Mouse (Mus musculus): ENCODE measurements around the gene Stat3. TPM values are rescaled to one million over a fixed set of nuclear protein-coding genes. Genes with fewer than 3 reads are reported as not detected.

The Stat3 gene
- polyA plus RNA-seq, 1 experiment from 2014 or later = 40.0 TPM

- ATAC-seq (ENCODE audit: low FRiP score, low TSS enrichment) = no peak
- H3K4me2 ChIP-seq (replicated peaks; ENCODE audit: low read depth, low read length) = peak overlapping the region; percentile 51
- H3K9ac ChIP-seq (ENCODE audit: low read depth, low read length) = no peak overlapping the region
- no peaks in the 10 kb centered on the region for H3K9me3 ChIP-seq (ENCODE audit: control insufficient read depth, low read length)
- no peaks in the 10 kb centered on the region for H3K36me3 ChIP-seq (ENCODE audit: control insufficient read depth, insufficient read depth, low read length)
- no peak overlapping the region for H3K27ac ChIP-seq (ENCODE audit: low read depth, low read length)
- H3K4me1 ChIP-seq (ENCODE audit: control insufficient read depth, insufficient read depth, low read length) = no peaks in the 10 kb centered on the region
- WGBS = 89% methylated on average over 5 of the region's 5 CpGs
- peak overlapping the region; percentile 49; the same call in 1 of the 2 replicates for H3K4me3 ChIP-seq (ENCODE audit: low read length)
- peaks cover 35% of the 10 kb centered on the region for H3K27me3 ChIP-seq (ENCODE audit: control insufficient read depth, insufficient read depth, low read length)
Measured at GRCm38 (mm10) chr11:100967881-100968420, 28.6 kb upstream of the Stat3 start.

DNA sequence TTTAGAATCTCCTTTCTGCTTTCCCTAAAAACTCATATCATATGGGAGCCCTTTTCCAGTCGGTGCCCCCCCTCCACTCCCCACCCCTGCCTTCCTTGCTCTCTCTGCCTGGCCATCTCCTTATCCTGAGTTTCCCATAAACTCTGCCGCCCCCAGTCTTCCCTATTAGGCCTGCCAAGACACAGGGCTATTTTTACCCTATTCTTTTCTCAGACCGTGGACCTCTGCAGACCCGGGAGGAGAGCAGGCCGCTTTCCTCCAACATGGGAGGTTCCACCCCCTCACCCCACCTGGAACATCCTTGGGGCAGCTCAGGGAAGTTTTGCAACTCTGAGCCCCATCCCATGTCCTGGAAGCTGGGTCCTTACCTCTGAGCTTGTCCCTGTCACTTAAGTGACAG is 28.0 kb upstream of the Stat3 start:
- no peak for ATAC-seq (ENCODE audit: low FRiP score, low TSS enrichment)
- no peak overlapping the region for H3K9ac ChIP-seq (ENCODE audit: low read depth, low read length)
- H3K4me3 ChIP-seq (ENCODE audit: low read length) = no peak overlapping the region
- no peaks in the 10 kb centered on the region for H3K36me3 ChIP-seq (ENCODE audit: control insufficient read depth, insufficient read depth, low read length)
- H3K4me1 ChIP-seq (ENCODE audit: control insufficient read depth, insufficient read depth, low read length) = 0 out of 2 replicates have a peak, but pooled peaks cover 4% of the 10 kb centered on the region
- H3K27me3 ChIP-seq (ENCODE audit: control insufficient read depth, insufficient read depth, low read length) = peaks cover 33% of the 10 kb centered on the region
- no peaks in the 10 kb centered on the region for H3K9me3 ChIP-seq (ENCODE audit: control insufficient read depth, low read length)
- WGBS = 74% methylated on average over 5 of the region's 5 CpGs
- 0 out of 2 replicates have a peak overlapping the region, but pooled peaks have one; percentile 51 for H3K4me2 ChIP-seq (replicated peaks; ENCODE audit: low read depth, low read length)
- no peak overlapping the region for H3K27ac ChIP-seq (ENCODE audit: low read depth, low read length)

GRCm38 (mm10) chr11:100965760-100966159 is 26.4 kb upstream of the Stat3 start:
- no peak for ATAC-seq (ENCODE audit: low FRiP score, low TSS enrichment)
- Histone ChIP-seq H3K9ac (ENCODE audit: low read depth, low read length) (no peak overlapping the region), H3K36me3 (ENCODE audit: control insufficient read depth, insufficient read depth, low read length) (no peaks in the 10 kb centered on the region), H3K4me1 (ENCODE audit: control insufficient read depth, insufficient read depth, low read length) (0 out of 2 replicates have a peak, but pooled peaks cover 4% of the 10 kb centered on the region), H3K4me2 (replicated peaks; ENCODE audit: low read depth, low read length) (no peak overlapping the region), H3K27me3 (ENCODE audit: control insufficient read depth, insufficient read depth, low read length) (peaks cover 24% of the 10 kb centered on the region), H3K27ac (ENCODE audit: low read depth, low read length) (no peak overlapping the region), H3K4me3 (ENCODE audit: low read length) (no peak overlapping the region), H3K9me3 (ENCODE audit: control insufficient read depth, low read length) (no peaks in the 10 kb centered on the region)
- WGBS = 71% methylated on average over 6 of the region's 6 CpGs

GRCm38 (mm10) chr11:100964901-100965542 is 25.7 kb upstream of the Stat3 start:
- no peaks in the 10 kb centered on the region for H3K36me3 ChIP-seq (ENCODE audit: control insufficient read depth, insufficient read depth, low read length)
- ATAC-seq (ENCODE audit: low FRiP score, low TSS enrichment) = no peak
- H3K4me2 ChIP-seq (replicated peaks; ENCODE audit: low read depth, low read length) = no peak overlapping the region
- H3K27ac ChIP-seq (ENCODE audit: low read depth, low read length) = no peak overlapping the region
- H3K4me3 ChIP-seq (ENCODE audit: low read length) = no peak overlapping the region
- no peaks in the 10 kb centered on the region for H3K9me3 ChIP-seq (ENCODE audit: control insufficient read depth, low read length)
- peaks cover 18% of the 10 kb centered on the region for H3K27me3 ChIP-seq (ENCODE audit: control insufficient read depth, insufficient read depth, low read length)
- 89% methylated on average over 6 of the region's 6 CpGs for WGBS
- 0 out of 2 replicates have a peak, but pooled peaks cover 4% of the 10 kb centered on the region for H3K4me1 ChIP-seq (ENCODE audit: control insufficient read depth, insufficient read depth, low read length)
- H3K9ac ChIP-seq (ENCODE audit: low read depth, low read length) = no peak overlapping the region

DNA sequence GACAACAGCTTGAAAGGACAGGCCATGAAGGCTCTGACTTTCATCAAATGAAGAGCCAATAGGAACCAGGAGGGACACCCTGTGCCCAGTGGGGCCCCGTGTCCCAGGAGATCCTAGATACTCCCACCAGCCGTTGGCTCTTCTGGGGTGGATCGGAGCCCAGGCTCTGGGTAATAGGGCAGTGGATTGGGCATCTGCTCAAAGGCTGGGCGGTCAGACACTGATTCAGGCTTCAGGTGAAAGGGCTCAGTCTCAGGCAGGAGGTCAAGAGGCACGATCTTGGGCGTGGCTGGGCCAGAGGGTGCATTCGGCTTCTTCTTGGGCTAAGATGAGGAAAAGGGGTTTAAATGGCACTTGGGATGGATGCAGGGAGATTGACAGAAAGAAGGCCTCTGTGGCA is 24.8 kb upstream of the Stat3 start:
- no peak for ATAC-seq (ENCODE audit: low FRiP score, low TSS enrichment)
- H3K4me3 ChIP-seq (ENCODE audit: low read length) = no peak overlapping the region
- H3K27ac ChIP-seq (ENCODE audit: low read depth, low read length) = no peak overlapping the region
- peaks cover 13% of the 10 kb centered on the region for H3K27me3 ChIP-seq (ENCODE audit: control insufficient read depth, insufficient read depth, low read length)
- no peak overlapping the region for H3K4me2 ChIP-seq (replicated peaks; ENCODE audit: low read depth, low read length)
- H3K9ac ChIP-seq (ENCODE audit: low read depth, low read length) = no peak overlapping the region
- WGBS = 91% methylated on average over 7 of the region's 7 CpGs
- peaks cover 11% of the 10 kb centered on the region; the same call in 1 of the 2 replicates for H3K4me1 ChIP-seq (ENCODE audit: control insufficient read depth, insufficient read depth, low read length)
- H3K36me3 ChIP-seq (ENCODE audit: control insufficient read depth, insufficient read depth, low read length) = no peaks in the 10 kb centered on the region
- H3K9me3 ChIP-seq (ENCODE audit: control insufficient read depth, low read length) = no peaks in the 10 kb centered on the region

DNA sequence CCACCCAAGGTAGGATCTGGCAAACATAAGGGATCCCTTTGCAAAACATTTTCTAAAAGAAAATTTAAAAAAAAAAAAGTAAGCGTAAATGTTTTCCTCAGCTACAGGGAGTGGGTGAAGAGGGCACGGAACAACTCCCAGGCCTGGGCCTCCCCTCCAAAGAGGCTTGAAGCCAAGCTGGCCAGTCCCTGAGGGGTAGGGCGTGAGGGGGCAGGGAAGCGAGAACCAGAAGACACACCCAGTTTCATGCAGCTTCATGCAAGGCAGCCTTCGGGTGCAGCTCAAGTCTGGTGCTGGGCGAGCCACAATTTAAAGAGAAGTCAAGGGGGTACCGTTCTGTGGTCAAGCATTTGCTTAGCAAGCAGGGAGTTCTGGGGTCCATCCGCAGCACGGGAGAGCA is 24.3 kb upstream of the Stat3 start:
- ATAC-seq (ENCODE audit: low FRiP score, low TSS enrichment) = no peak
- Histone ChIP-seq H3K27ac (ENCODE audit: low read depth, low read length) (no peak overlapping the region), H3K36me3 (ENCODE audit: control insufficient read depth, insufficient read depth, low read length) (peaks cover 4% of the 10 kb centered on the region; the same call in 1 of the 2 replicates), H3K9ac (ENCODE audit: low read depth, low read length) (no peak overlapping the region), H3K4me3 (ENCODE audit: low read length) (no peak overlapping the region), H3K9me3 (ENCODE audit: control insufficient read depth, low read length) (no peaks in the 10 kb centered on the region), H3K4me1 (ENCODE audit: control insufficient read depth, insufficient read depth, low read length) (peaks cover 16% of the 10 kb centered on the region; the same call in 1 of the 2 replicates), H3K27me3 (ENCODE audit: control insufficient read depth, insufficient read depth, low read length) (peaks cover 14% of the 10 kb centered on the region), H3K4me2 (replicated peaks; ENCODE audit: low read depth, low read length) (no peak overlapping the region)
- WGBS = 80% methylated on average over 9 of the region's 9 CpGs

DNA sequence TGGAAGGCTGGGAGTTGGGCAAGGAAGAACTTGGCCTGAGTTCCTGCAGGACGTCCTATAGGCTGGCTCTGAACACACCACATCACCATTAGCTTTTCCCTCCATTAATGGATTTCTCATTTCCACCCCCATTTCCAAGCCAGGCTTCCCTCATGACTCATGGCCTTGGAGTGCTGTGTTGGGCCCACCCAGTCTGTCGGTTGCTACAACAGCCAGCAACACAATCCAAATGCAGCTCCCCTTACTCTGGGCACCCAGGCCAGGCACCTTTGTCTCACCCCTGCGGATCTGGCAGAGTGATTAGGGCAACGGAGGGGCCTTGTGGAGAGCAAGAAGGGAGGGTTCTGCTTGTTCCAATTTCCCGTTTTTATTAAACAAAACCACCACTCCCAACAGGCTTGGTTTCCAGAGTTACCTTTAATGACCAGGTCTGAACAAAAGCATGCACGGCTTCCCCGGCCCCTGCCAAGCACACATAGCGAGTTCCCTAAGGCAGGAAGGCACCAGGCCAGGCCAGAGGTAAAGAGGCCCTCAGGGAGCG is 23.1 kb upstream of the Stat3 start:
- H3K27me3 ChIP-seq (ENCODE audit: control insufficient read depth, insufficient read depth, low read length) = peaks cover 19% of the 10 kb centered on the region
- no peak overlapping the region for H3K9ac ChIP-seq (ENCODE audit: low read depth, low read length)
- H3K36me3 ChIP-seq (ENCODE audit: control insufficient read depth, insufficient read depth, low read length) = peaks cover 4% of the 10 kb centered on the region; the same call in 1 of the 2 replicates
- H3K4me1 ChIP-seq (ENCODE audit: control insufficient read depth, insufficient read depth, low read length) = peaks cover 19% of the 10 kb centered on the region; the same call in 1 of the 2 replicates
- H3K4me2 ChIP-seq (replicated peaks; ENCODE audit: low read depth, low read length) = no peak overlapping the region
- no peaks in the 10 kb centered on the region for H3K9me3 ChIP-seq (ENCODE audit: control insufficient read depth, low read length)
- H3K4me3 ChIP-seq (ENCODE audit: low read length) = no peak overlapping the region
- peak overlapping the region; percentile 32; the same call in 1 of the 2 replicates for H3K27ac ChIP-seq (ENCODE audit: low read depth, low read length)
- ATAC-seq (ENCODE audit: low FRiP score, low TSS enrichment) = no peak
- WGBS = 67% methylated on average over 9 of the region's 9 CpGs

- 11% methylated on average over 6 of the region's 6 CpGs for WGBS
- H3K4me2 ChIP-seq (replicated peaks; ENCODE audit: low read depth, low read length) = 0 out of 2 replicates have a peak overlapping the region, but pooled peaks have one; percentile 21
- peaks cover 19% of the 10 kb centered on the region for H3K27me3 ChIP-seq (ENCODE audit: control insufficient read depth, insufficient read depth, low read length)
Measured at GRCm38 (mm10) chr11:100960540-100960939, 21.2 kb upstream of the Stat3 start.

DNA sequence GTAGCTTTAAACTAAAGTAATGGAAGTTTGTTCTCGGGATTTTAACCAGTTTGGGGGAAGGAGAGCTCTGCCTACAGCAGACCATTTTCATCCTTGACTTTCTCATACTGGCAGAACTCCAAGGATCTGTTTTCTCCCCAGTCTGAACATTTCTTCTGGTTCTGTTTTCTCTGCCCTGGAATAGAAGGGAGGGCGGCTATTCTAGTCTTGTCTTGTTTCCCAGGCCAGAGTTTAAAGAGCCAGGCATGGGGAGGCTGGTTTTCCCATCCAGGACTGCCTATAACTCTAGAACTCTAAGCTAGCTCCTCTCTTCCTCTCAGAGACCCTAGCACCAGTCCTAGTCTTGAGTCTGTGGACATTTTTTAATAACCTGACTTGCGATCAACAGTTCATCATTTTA is 20.5 kb upstream of the Stat3 start:
- Histone ChIP-seq H3K9me3 (ENCODE audit: control insufficient read depth, low read length) (no peaks in the 10 kb centered on the region), H3K27me3 (ENCODE audit: control insufficient read depth, insufficient read depth, low read length) (peaks cover 19% of the 10 kb centered on the region), H3K27ac (ENCODE audit: low read depth, low read length) (no peak overlapping the region), H3K4me3 (ENCODE audit: low read length) (no peak overlapping the region), H3K36me3 (ENCODE audit: control insufficient read depth, insufficient read depth, low read length) (peaks cover 4% of the 10 kb centered on the region; the same call in 1 of the 2 replicates), H3K4me1 (ENCODE audit: control insufficient read depth, insufficient read depth, low read length) (peaks cover 19% of the 10 kb centered on the region; the same call in 1 of the 2 replicates), H3K9ac (ENCODE audit: low read depth, low read length) (no peak overlapping the region), H3K4me2 (replicated peaks; ENCODE audit: low read depth, low read length) (0 out of 2 replicates have a peak overlapping the region, but pooled peaks have one; percentile 15)
- WGBS = 31% methylated on average over 3 of the region's 3 CpGs
- ATAC-seq (ENCODE audit: low FRiP score, low TSS enrichment) = no peak

More at GRCm38 (mm10) chr11:100960540-100960939, 21.2 kb upstream of the Stat3 start:
- no peaks in the 10 kb centered on the region for H3K9me3 ChIP-seq (ENCODE audit: control insufficient read depth, low read length)
- H3K27ac ChIP-seq (ENCODE audit: low read depth, low read length) = no peak overlapping the region
- peaks cover 19% of the 10 kb centered on the region; the same call in 1 of the 2 replicates for H3K4me1 ChIP-seq (ENCODE audit: control insufficient read depth, insufficient read depth, low read length)
- no peak overlapping the region for H3K9ac ChIP-seq (ENCODE audit: low read depth, low read length)
- peak; percentile 41; the same call in 1 of the 2 replicates for ATAC-seq (ENCODE audit: low FRiP score, low TSS enrichment)
- H3K36me3 ChIP-seq (ENCODE audit: control insufficient read depth, insufficient read depth, low read length) = peaks cover 4% of the 10 kb centered on the region; the same call in 1 of the 2 replicates
- H3K4me3 ChIP-seq (ENCODE audit: low read length) = no peak overlapping the region

All from kidney, embryonic 14.5 days (tissue).